Mouse (Mus musculus) ovary, postnatal 36 days (tissue): Measurements from ENCODE around the gene Snx13.

Experiments
- DNase-seq: peaks from one replicate; pipeline ENCODE4 v3.0.0; 2022; ENCODE audit warnings: low spot score, mixed read lengths

Snx13 gene

GRCm38 (mm10) chr12:35046999-35047319 lies at the start of gene Snx13:
Gene Snx13, plus strand, starts transcription at chr12:35047186.
- DNase-seq, result peak; percentile 89

GRCm38 (mm10) chr12:34997597-34998182 lies 49.3 kb upstream of the Snx13 start:
- no peak for DNase-seq

GRCm38 (mm10) chr12:34998778-34999467 lies 48.1 kb upstream of the Snx13 start:
- DNase-seq, result no peak

- DNase-seq, result no peak
Measured at GRCm38 (mm10) chr12:35000323-35000722, 46.7 kb upstream of the Snx13 start.

- no peak for DNase-seq
Measured at GRCm38 (mm10) chr12:35005748-35006147, 41.2 kb upstream of the Snx13 start.

GRCm38 (mm10) chr12:35007851-35008250 lies 39.1 kb upstream of the Snx13 start:
- DNase-seq, result no peak

GRCm38 (mm10) chr12:35008340-35009137 lies 38.4 kb upstream of the Snx13 start:
- no peak for DNase-seq

GRCm38 (mm10) chr12:35011462-35011861 lies 35.5 kb upstream of the Snx13 start:
- DNase-seq, result no peak

GRCm38 (mm10) chr12:35013950-35014349 lies 33.0 kb upstream of the Snx13 start:
- no peak for DNase-seq

- no peak for DNase-seq
Measured at GRCm38 (mm10) chr12:35016056-35016455, 30.9 kb upstream of the Snx13 start.

- DNase-seq, result no peak
Measured at GRCm38 (mm10) chr12:35016481-35017250, 30.3 kb upstream of the Snx13 start.

- DNase-seq, result no peak
Measured at GRCm38 (mm10) chr12:35018679-35019237, 28.2 kb upstream of the Snx13 start.

GRCm38 (mm10) chr12:35021285-35021684 lies 25.7 kb upstream of the Snx13 start:
- DNase-seq, result no peak

GRCm38 (mm10) chr12:35022066-35022465 lies 24.9 kb upstream of the Snx13 start:
- DNase-seq, result no peak

- DNase-seq, result no peak
Measured at GRCm38 (mm10) chr12:35025916-35026432, 21.0 kb upstream of the Snx13 start.

GRCm38 (mm10) chr12:35027533-35027932 lies 19.5 kb upstream of the Snx13 start:
- no peak for DNase-seq

GRCm38 (mm10) chr12:35038668-35039570 lies 8.1 kb upstream of the Snx13 start:
- DNase-seq, result peak; percentile 11

- no peak for DNase-seq
Measured at GRCm38 (mm10) chr12:35039571-35039936, 7.4 kb upstream of the Snx13 start.

GRCm38 (mm10) chr12:35041964-35042363 lies 5.0 kb upstream of the Snx13 start:
- DNase-seq, result no peak

GRCm38 (mm10) chr12:35046310-35046998 lies 532 bp upstream of the Snx13 start:
- DNase-seq, result no peak
